Mouse (Mus musculus): ENCODE measurements at regions not wholly inside any gene's neighbourhood (a gene's known extent, or its start where the extent isn't known, plus 50 kb on each side); places are given as distances from the start of the nearest gene placed in this dataset.

DNA sequence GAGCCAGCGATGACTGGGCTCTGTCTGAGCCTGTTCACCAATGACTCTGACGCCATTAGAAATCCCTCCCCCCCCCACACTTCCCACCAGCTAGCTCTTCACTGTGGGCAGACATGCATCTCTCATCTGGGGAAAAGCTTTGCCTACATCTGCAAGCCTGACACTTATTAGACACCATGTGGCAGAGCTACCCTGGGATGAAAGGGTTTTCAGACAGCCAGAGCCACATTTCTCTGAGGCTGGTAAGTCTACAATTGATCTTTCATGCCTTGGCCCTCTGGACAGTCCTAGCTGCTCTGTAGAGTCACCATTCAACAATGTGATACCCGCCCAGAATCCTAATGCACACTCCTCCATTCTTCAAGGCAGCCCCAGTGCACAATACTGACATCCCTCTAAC lies 72.8 kb upstream of the Rgma start:
- Histone ChIP-seq H3K36me3 (no peaks in the 10 kb centered on the region), H3K4me3 (no peak overlapping the region), H3K4me2 (no peak overlapping the region), H3K9ac (no peak overlapping the region), H3K27me3 (replicated peaks) (0 out of 2 replicates have a peak, but pooled peaks cover 4% of the 10 kb centered on the region), H3K27ac (no peak overlapping the region), H3K9me3 (replicated peaks) (no peaks in the 10 kb centered on the region), H3K4me1 (no peaks in the 10 kb centered on the region)
- ATAC-seq = no peak
- 51% methylated on average over 3 of the region's 3 CpGs for WGBS (ENCODE audit: insufficient replicate concordance)

DNA sequence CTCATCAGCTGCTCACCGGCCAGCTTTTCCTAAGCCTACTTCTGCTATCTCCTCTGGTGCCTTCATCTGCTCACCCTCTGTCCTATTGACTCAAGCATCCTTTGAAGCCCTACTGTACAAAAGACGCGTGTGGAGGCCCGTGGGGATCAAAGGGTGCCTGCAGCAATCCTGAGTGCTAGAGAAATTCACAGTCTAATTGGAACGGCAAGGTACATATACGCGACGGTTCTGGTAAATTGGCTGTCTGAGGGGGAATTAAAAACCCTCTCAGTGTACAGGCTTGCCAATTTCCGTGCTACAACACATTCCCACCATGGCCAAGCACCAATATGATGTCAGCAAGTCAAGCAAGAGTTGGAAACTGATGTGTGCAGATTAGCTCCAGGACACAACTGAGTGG lies 71.5 kb upstream of the Rgma start:
- Histone ChIP-seq H3K4me1 (no peaks in the 10 kb centered on the region), H3K9ac (no peak overlapping the region), H3K4me2 (no peak overlapping the region), H3K4me3 (no peak overlapping the region), H3K27me3 (replicated peaks) (0 out of 2 replicates have a peak, but pooled peaks cover 4% of the 10 kb centered on the region), H3K9me3 (replicated peaks) (no peaks in the 10 kb centered on the region), H3K36me3 (no peaks in the 10 kb centered on the region), H3K27ac (no peak overlapping the region)
- WGBS (ENCODE audit: insufficient replicate concordance) = 66% methylated on average over 9 of the region's 9 CpGs
- ATAC-seq = no peak

DNA sequence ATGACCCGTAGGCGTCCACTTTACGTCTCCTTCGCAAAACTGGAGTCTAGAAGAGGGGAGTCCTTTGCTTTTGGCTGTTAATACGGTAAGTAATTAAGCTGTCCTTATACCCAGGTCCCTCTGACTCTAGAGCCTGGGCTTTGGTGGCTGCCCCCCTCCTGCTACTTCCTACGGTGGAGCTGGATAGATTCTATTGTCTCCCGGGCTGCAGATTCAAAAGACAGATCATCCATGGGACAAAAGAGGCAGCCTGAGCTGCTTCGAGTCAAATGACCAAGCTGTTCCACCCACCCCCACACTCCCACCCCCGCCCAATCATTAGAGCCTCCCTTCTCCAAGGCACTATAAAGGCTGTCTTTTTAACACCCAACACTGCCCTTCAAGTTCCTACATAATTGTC lies 70.5 kb upstream of the Rgma start:
- Histone ChIP-seq H3K36me3 (no peaks in the 10 kb centered on the region), H3K4me3 (no peak overlapping the region), H3K4me2 (no peak overlapping the region), H3K9me3 (replicated peaks) (no peaks in the 10 kb centered on the region), H3K4me1 (no peaks in the 10 kb centered on the region), H3K27me3 (replicated peaks) (0 out of 2 replicates have a peak, but pooled peaks cover 4% of the 10 kb centered on the region), H3K27ac (no peak overlapping the region), H3K9ac (no peak overlapping the region)
- WGBS (ENCODE audit: insufficient replicate concordance) = 31% methylated on average over 9 of the region's 9 CpGs
- no peak for ATAC-seq

DNA sequence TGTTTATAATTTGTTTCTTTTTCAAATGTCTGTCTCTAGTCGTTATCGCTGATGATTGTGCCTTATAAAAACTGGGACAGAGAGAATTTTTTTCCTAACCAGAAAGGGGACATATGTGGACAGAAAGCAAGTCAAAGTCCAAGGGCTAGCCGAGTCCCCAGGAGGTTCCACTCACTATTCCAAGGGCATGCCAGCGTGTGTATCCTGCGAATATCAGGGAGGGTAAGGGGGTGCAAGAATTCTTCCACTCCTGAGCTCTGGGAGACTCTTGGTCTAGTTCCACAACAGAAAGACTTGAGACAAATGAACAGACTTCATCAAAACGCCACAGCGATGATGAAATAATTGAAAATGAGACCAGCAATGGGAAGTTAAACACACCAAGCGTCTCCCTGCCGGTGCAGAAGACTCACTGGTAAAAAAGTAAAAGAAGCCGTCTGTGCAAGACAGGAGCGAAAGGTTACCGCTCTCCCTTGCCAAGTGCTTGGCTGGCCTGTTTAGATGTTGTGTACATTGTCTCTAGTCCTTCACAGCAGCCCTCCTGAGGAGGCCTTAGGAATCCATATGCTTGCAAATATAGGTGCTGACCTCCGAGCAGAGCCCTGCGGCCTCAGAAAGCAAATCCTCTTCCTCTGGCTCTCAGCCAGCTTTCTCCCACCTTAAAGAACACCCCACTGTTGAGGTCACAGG lies 69.9 kb upstream of the Rgma start:
- Histone ChIP-seq H3K9ac (no peak overlapping the region), H3K4me2 (no peak overlapping the region), H3K36me3 (no peaks in the 10 kb centered on the region), H3K27ac (no peak overlapping the region), H3K4me3 (no peak overlapping the region), H3K9me3 (replicated peaks) (no peaks in the 10 kb centered on the region), H3K4me1 (no peaks in the 10 kb centered on the region), H3K27me3 (replicated peaks) (0 out of 2 replicates have a peak, but pooled peaks cover 4% of the 10 kb centered on the region)
- no peak for ATAC-seq
- 36% methylated on average over 14 of the region's 14 CpGs for WGBS (ENCODE audit: insufficient replicate concordance)

DNA sequence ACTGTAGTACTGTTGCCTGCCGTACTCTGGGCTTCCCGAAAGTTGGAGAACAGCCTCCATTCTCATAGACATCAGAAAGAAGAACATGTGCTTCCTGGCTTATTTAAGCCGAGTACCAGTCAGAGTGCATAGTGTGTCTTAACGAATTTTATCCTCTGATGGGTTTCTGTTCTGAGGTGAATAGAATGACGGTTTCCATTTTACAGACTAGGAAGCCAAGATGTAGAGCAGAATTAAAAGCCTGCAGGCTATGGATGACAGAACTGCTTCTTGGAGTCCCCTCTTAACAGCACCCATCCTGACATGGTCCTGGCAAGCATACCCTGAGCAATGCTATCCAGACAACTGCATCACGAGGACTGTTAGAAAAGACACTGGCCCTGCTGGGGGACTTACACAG lies 69.0 kb upstream of the Rgma start:
- Histone ChIP-seq H3K4me3 (no peak overlapping the region), H3K9ac (no peak overlapping the region), H3K4me2 (no peak overlapping the region), H3K27me3 (replicated peaks) (0 out of 2 replicates have a peak, but pooled peaks cover 4% of the 10 kb centered on the region), H3K36me3 (no peaks in the 10 kb centered on the region), H3K4me1 (no peaks in the 10 kb centered on the region), H3K27ac (no peak overlapping the region), H3K9me3 (replicated peaks) (no peaks in the 10 kb centered on the region)
- 57% methylated on average over 6 of the region's 6 CpGs for WGBS (ENCODE audit: insufficient replicate concordance)
- no peak for ATAC-seq

DNA sequence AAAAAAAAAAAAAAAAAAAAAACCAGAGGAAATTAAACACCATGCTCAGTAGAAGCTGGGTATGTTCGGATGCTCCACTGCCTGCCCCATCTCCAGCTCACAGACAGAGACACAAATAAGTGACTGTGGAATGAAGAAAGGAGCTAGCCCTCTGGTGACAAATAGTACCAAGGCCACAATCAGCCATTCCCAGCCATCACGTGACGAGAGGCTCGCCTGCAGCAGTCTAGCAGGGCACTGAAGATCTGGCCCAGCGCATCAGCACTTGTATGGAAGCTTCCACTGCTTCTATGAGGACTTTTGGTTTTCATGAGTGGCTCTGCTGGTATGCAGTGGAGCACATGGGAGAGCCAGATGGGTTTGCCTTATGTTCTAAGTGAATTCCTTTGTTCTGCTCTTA lies 68.6 kb upstream of the Rgma start:
- no peaks in the 10 kb centered on the region for H3K9me3 ChIP-seq (replicated peaks)
- no peak overlapping the region for H3K4me3 ChIP-seq
- H3K27me3 ChIP-seq (replicated peaks) = 0 out of 2 replicates have a peak, but pooled peaks cover 4% of the 10 kb centered on the region
- ATAC-seq = no peak
- no peak overlapping the region for H3K27ac ChIP-seq
- H3K4me2 ChIP-seq = no peak overlapping the region
- no peaks in the 10 kb centered on the region for H3K4me1 ChIP-seq
- H3K36me3 ChIP-seq = no peaks in the 10 kb centered on the region
- WGBS (ENCODE audit: insufficient replicate concordance) = 55% methylated on average over 5 of the region's 5 CpGs
- no peak overlapping the region for H3K9ac ChIP-seq

DNA sequence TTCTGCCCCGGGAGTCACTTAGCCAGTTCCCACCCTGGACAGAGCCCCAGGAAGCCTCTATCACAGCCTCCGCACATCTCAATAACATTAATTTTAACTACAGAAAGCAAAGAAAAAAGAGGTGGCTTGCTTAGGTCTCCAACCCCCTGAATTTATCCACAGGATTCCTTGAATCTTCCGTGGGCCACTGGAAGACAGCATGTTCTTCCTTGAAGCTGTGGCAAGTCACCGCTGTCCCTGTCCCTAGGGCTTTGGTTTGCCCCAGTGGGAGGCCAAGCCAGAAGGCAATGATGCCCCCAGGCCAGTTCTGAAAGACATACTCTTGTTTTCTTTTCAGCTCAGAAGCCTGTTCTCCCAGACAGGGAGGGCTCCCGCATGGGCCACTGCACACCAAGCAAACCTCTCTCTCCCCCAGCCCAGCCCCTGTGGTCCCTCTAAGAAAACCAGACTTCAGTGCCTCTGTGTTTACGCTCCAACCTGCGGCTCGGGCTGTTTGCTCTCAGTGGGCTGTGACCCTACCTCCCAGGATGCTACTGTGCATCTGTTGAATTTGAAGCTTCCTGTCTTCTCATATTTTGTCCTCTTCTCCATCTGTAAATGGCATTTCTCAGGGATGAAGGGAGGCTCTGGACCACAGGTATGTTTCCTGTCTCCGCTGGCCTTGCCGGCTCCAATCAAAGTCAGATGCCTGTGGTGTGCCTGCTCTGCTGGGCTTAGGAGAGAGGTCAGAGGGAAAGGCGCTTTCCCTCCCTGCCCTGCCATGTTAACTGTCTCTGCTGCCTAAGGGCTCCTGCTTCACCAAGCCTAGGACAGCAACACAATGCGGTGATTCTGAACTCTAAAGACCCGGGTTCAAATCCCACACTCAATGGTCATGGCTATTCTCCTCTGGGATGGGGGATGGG lies 67.5 kb upstream of the Rgma start:
- Histone ChIP-seq H3K27ac (no peak overlapping the region), H3K4me3 (no peak overlapping the region), H3K9ac (no peak overlapping the region), H3K27me3 (replicated peaks) (0 out of 2 replicates have a peak, but pooled peaks cover 4% of the 10 kb centered on the region), H3K4me2 (no peak overlapping the region), H3K9me3 (replicated peaks) (no peaks in the 10 kb centered on the region), H3K36me3 (no peaks in the 10 kb centered on the region), H3K4me1 (no peaks in the 10 kb centered on the region)
- WGBS (ENCODE audit: insufficient replicate concordance) = 54% methylated on average over 13 of the region's 13 CpGs
- no peak for ATAC-seq

DNA sequence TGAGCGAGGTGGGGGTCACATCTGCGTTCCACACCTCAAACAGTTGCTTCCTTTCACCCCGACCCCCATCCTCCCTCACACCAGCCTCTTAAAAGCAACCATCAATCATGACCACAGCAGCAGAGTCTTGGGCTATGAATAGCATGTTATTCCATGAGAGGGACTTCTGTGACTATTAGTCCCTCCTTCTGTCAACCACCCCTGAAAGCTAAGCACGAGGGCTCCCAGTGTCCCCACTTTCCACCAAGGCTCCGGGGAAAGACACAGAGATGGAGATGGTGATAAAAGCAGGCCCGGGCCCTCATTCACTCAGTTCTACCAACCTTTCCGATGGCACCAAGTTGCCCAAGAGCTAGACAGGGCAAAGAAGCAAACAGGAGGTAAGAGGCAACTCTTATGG lies 66.3 kb upstream of the Rgma start:
- no peak for ATAC-seq
- Histone ChIP-seq H3K27me3 (replicated peaks) (0 out of 2 replicates have a peak, but pooled peaks cover 4% of the 10 kb centered on the region), H3K9me3 (replicated peaks) (no peaks in the 10 kb centered on the region), H3K4me3 (no peak overlapping the region), H3K9ac (no peak overlapping the region), H3K27ac (no peak overlapping the region), H3K4me2 (no peak overlapping the region), H3K36me3 (no peaks in the 10 kb centered on the region), H3K4me1 (no peaks in the 10 kb centered on the region)
- WGBS (ENCODE audit: insufficient replicate concordance) = 58% methylated on average over 7 of the region's 7 CpGs

DNA sequence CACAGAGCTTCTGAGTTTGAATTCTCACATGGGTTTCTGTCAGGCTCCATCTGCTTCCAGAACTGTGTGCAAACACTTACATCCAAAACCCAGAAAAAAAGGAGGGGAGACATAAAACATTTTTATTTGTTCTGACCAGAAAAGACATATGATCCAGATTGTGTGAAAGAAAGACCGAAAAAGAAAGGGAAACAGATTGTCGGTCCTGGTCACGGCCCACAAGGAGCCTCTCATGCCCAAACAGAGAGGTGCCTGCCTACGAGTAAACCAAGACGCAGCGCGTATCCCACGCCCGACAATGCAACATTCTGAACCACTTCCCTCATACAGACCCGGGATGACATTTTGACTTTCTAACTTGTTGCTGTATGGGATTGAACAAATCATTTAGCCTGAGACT lies 65.3 kb upstream of the Rgma start:
- Histone ChIP-seq H3K27me3 (replicated peaks) (0 out of 2 replicates have a peak, but pooled peaks cover 4% of the 10 kb centered on the region), H3K36me3 (no peaks in the 10 kb centered on the region), H3K4me2 (no peak overlapping the region), H3K4me1 (no peaks in the 10 kb centered on the region), H3K9me3 (replicated peaks) (no peaks in the 10 kb centered on the region), H3K9ac (no peak overlapping the region), H3K4me3 (no peak overlapping the region), H3K27ac (no peak overlapping the region)
- WGBS (ENCODE audit: insufficient replicate concordance) = 86% methylated on average over 10 of the region's 10 CpGs
- ATAC-seq = no peak

DNA sequence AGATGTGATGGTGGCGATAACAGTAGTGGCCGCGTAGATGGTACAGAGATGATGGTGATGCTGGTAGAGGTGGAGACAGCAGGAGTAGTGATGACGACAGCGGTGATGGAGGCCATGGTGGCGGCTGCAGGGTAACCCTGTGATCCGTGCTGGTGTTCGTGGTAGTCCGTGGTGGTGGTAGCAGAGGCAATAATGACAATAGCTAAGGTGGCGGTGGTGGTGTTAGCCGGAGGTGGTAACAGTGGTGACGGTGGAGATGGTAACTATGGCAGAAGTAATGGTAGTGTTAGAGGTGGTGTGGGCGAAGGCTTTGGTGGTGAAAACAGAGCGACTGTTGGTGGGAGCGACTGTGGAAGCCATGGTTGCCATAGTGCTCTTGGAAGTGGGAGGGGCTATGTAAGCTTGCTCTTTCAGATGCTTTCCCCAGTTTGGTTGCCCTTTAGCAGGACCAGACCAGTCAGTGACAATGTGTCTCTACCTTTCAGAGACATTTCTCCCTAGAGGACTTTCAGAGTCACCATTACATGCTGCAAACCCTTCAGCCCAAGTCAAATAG lies 64.7 kb upstream of the Rgma start:
- 82% methylated on average over 15 of the region's 15 CpGs for WGBS (ENCODE audit: insufficient replicate concordance)
- Histone ChIP-seq H3K4me3 (no peak overlapping the region), H3K9ac (no peak overlapping the region), H3K4me1 (no peaks in the 10 kb centered on the region), H3K9me3 (replicated peaks) (no peaks in the 10 kb centered on the region), H3K36me3 (no peaks in the 10 kb centered on the region), H3K4me2 (no peak overlapping the region), H3K27ac (no peak overlapping the region), H3K27me3 (replicated peaks) (0 out of 2 replicates have a peak, but pooled peaks cover 4% of the 10 kb centered on the region)
- no peak for ATAC-seq

DNA sequence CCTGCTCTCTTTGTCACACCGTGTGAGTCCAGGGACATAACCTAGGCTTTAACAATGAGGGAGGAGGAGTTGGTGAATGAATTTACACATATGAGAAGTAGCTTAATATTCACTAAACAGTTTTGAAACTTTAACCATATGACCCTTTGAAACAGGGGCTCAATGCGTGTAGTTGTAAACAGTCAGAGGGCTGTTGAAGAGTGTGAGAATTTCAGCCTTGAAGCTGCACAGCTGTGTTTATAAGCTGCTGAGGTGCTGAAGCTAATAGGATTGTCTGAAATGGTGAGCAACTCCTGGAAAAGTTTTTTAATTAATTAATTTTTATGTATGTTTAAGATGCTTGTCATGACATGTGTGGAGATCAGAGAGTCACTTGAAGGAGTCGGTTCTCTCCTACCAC lies 59.8 kb upstream of the Rgma start:
- no peak overlapping the region for H3K27ac ChIP-seq
- H3K4me2 ChIP-seq = no peak overlapping the region
- no peaks in the 10 kb centered on the region for H3K27me3 ChIP-seq (replicated peaks)
- no peaks in the 10 kb centered on the region for H3K4me1 ChIP-seq
- no peaks in the 10 kb centered on the region for H3K36me3 ChIP-seq
- no peak overlapping the region for H3K4me3 ChIP-seq
- H3K9ac ChIP-seq = no peak overlapping the region
- 69% methylated on average over 3 of the region's 3 CpGs for WGBS (ENCODE audit: insufficient replicate concordance)
- no peak for ATAC-seq
- no peaks in the 10 kb centered on the region for H3K9me3 ChIP-seq (replicated peaks)

DNA sequence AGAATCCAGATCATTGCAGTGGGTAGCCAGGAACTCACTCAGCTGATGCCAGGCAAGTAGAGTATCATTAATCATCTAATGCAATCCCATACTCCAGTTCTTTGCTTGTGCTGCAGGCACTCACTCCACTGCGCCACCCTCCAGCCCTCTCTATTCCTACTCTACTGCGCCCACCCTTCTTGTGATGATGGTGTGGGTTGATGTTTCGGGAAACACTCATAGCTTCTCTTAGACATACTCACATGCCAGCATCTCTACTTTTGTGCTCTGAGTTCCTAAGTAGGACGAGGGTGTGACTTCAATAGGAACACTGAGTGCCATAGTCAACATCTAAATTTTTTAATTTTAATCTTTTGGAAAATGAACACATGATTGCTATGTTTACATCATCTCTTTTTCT lies 57.7 kb upstream of the Rgma start:
- H3K4me2 ChIP-seq = no peak overlapping the region
- H3K9ac ChIP-seq = no peak overlapping the region
- 0 out of 2 replicates have a peak, but pooled peaks cover 3% of the 10 kb centered on the region for H3K27me3 ChIP-seq (replicated peaks)
- no peaks in the 10 kb centered on the region for H3K4me1 ChIP-seq
- H3K27ac ChIP-seq = no peak overlapping the region
- no peaks in the 10 kb centered on the region for H3K9me3 ChIP-seq (replicated peaks)
- ATAC-seq = no peak
- no peaks in the 10 kb centered on the region for H3K36me3 ChIP-seq
- 68% methylated on average over 4 of the region's 4 CpGs for WGBS (ENCODE audit: insufficient replicate concordance)
- H3K4me3 ChIP-seq = no peak overlapping the region
